Mouse (Mus musculus): Measurements from ENCODE around the gene Cpm. TPM values are rescaled to one million over a fixed set of nuclear protein-coding genes. Genes with fewer than 3 reads are reported as not detected.

The Cpm gene
- polyA plus RNA-seq, 1 experiment from 2014 or later: 3.7 TPM

DNA sequence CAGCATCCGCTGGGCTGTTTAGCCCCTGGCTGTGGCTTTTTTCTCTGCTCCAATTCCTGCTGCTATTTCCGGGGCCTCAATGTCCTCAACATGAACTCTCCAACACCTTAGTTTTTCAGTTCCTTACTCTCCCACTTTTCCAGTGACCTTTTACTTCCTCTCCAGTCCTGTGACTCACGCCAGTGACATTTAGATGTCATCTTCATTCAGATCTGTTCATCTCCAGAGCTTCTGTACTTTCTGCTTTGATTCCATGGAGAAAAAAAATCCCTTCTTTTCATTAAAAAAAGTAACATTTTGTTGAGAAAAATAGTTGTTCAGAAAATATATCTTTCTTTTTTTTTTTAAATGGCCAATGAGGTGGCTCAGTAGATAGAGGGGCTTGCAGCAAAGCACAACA, 5.1 kb upstream of the Cpm start:
- no peak overlapping the region for H3K27ac ChIP-seq (ENCODE audit: low read length)
- H3K36me3 ChIP-seq (ENCODE audit: control insufficient read depth, insufficient read depth): no peaks in the 10 kb centered on the region
- H3K9ac ChIP-seq (ENCODE audit: low read length): no peak overlapping the region
- H3K4me2 ChIP-seq (ENCODE audit: low read depth, low read length): no peak overlapping the region
- H3K9me3 ChIP-seq (replicated peaks; ENCODE audit: control insufficient read depth, low read length): no peaks in the 10 kb centered on the region
- peaks cover 19% of the 10 kb centered on the region for H3K27me3 ChIP-seq (ENCODE audit: control insufficient read depth, insufficient read depth, low read length)
- no peak for ATAC-seq (replicated peaks; ENCODE audit: extremely low read depth, insufficient read depth, low FRiP score)
- WGBS: 56% methylated on average over 3 of the region's 3 CpGs
- no peak overlapping the region for H3K4me3 ChIP-seq (ENCODE audit: low read length)
- 0 out of 2 replicates have a peak, but pooled peaks cover 5% of the 10 kb centered on the region for H3K4me1 ChIP-seq (ENCODE audit: control insufficient read depth, insufficient read depth, low read length)

DNA sequence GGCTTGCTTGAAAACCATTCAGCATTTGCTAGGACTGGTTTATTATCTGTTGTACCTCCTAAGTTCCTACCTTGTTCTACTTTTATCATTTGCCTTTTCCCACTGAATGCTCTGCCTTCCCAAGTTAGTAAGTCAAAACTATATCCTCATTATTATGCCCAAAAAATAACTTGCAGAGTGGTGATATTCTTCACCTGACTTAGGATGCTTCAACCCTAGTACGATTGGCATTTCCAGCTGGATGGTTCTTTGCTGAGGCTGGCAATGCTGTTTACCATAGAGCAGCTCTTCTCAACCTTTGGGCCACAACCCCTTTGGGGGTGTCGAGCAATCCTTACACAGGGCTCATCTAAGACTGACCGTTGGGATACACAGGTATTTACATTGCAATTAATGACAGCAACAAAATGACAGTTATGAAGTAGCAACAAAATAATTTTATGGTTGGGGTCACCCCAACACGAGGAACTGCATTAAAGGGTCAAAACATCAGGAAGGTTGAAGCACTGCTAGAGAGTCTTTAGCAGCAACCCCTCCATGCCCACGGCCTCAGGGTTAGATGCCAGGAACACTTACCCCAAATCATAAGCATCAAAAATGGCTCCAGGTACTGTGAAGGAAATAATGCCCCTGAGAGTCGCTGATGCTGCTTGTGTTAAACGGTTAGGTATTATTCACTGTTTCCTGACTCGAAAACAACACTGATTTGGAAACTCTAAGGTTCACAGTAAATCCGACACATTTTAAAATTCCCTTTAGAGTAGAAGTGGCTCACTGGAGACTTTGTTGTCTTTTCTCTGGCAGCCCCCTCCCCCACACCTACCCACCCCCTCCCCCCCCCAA, 4.4 kb upstream of the Cpm start:
- peaks cover 25% of the 10 kb centered on the region for H3K27me3 ChIP-seq (ENCODE audit: control insufficient read depth, insufficient read depth, low read length)
- no peak for ATAC-seq (replicated peaks; ENCODE audit: extremely low read depth, insufficient read depth, low FRiP score)
- no peak overlapping the region for H3K4me2 ChIP-seq (ENCODE audit: low read depth, low read length)
- 73% methylated on average over 9 of the region's 9 CpGs for WGBS
- no peaks in the 10 kb centered on the region for H3K36me3 ChIP-seq (ENCODE audit: control insufficient read depth, insufficient read depth)
- H3K9me3 ChIP-seq (replicated peaks; ENCODE audit: control insufficient read depth, low read length): no peaks in the 10 kb centered on the region
- H3K27ac ChIP-seq (ENCODE audit: low read length): no peak overlapping the region
- no peak overlapping the region for H3K4me3 ChIP-seq (ENCODE audit: low read length)
- peaks cover 9% of the 10 kb centered on the region for H3K4me1 ChIP-seq (ENCODE audit: control insufficient read depth, insufficient read depth, low read length)
- H3K9ac ChIP-seq (ENCODE audit: low read length): no peak overlapping the region

DNA sequence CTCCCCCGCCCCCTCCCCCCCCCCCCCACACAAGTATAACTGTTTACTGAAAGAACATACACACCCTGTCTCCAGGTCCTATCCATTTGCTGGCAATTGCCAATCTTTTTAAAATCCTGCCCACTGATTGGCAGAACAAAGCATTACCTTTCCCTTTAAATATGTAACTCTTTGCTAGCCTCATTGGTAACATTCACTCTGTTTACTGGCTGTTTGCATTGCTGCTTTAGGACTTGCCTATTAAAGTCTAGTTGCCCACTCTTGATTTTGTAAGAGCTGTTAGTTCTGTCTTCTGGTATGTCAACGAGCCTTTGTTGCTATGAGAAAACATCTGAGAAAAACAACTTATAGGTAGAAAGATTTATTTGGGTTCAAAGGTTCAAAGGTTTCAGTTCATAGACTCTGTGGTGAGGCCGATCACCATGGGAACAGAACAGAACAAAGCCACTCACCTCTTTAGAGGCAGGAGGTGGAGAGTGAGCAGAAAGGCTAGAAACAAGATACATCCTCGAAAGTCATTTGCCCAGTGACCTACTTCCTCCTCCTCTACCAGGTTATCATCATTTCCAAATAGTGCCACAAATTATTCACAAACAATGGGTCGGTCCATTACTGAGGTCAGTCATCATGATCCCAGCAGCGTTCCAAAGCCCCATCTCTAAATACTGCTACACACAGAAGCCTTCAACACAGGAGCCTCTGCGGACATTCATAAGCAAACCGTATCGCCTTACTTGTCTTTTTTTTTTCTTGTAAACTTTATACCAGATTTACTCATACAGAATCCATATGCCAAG, 3.6 kb upstream of the Cpm start:
- no peak for ATAC-seq (replicated peaks; ENCODE audit: extremely low read depth, insufficient read depth, low FRiP score)
- Histone ChIP-seq H3K9me3 (replicated peaks; ENCODE audit: control insufficient read depth, low read length) (no peaks in the 10 kb centered on the region), H3K27ac (ENCODE audit: low read length) (no peak overlapping the region), H3K4me3 (ENCODE audit: low read length) (no peak overlapping the region), H3K36me3 (ENCODE audit: control insufficient read depth, insufficient read depth) (no peaks in the 10 kb centered on the region), H3K4me2 (ENCODE audit: low read depth, low read length) (no peak overlapping the region), H3K9ac (ENCODE audit: low read length) (no peak overlapping the region), H3K27me3 (ENCODE audit: control insufficient read depth, insufficient read depth, low read length) (peaks cover 32% of the 10 kb centered on the region), H3K4me1 (ENCODE audit: control insufficient read depth, insufficient read depth, low read length) (peaks cover 9% of the 10 kb centered on the region)
- 78% methylated on average over 8 of the region's 9 CpGs for WGBS

DNA sequence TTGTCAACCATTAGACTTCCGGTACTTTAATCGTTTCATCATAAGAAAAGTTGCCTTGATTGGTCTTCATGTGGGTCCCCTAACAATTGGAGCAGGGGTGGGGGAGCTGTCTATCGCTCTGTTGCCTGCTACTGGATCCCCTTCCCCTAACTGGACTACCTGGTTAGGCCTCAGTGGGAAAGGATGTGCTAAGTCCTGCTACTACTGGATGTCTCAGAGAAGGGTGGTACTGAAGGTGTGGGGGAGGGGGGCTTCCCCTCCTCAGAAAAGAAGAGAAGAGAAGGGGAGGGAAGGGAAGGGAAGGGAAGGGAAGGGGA, 3.0 kb upstream of the Cpm start:
- Histone ChIP-seq H3K36me3 (ENCODE audit: control insufficient read depth, insufficient read depth) (no peaks in the 10 kb centered on the region), H3K9me3 (replicated peaks; ENCODE audit: control insufficient read depth, low read length) (no peaks in the 10 kb centered on the region), H3K4me3 (ENCODE audit: low read length) (no peak overlapping the region), H3K27me3 (ENCODE audit: control insufficient read depth, insufficient read depth, low read length) (peaks cover 33% of the 10 kb centered on the region), H3K4me1 (ENCODE audit: control insufficient read depth, insufficient read depth, low read length) (peaks cover 9% of the 10 kb centered on the region), H3K27ac (ENCODE audit: low read length) (no peak overlapping the region), H3K9ac (ENCODE audit: low read length) (no peak overlapping the region), H3K4me2 (ENCODE audit: low read depth, low read length) (no peak overlapping the region)
- ATAC-seq (replicated peaks; ENCODE audit: extremely low read depth, insufficient read depth, low FRiP score): no peak
- WGBS: 86% methylated on average over 3 of the region's 3 CpGs

DNA sequence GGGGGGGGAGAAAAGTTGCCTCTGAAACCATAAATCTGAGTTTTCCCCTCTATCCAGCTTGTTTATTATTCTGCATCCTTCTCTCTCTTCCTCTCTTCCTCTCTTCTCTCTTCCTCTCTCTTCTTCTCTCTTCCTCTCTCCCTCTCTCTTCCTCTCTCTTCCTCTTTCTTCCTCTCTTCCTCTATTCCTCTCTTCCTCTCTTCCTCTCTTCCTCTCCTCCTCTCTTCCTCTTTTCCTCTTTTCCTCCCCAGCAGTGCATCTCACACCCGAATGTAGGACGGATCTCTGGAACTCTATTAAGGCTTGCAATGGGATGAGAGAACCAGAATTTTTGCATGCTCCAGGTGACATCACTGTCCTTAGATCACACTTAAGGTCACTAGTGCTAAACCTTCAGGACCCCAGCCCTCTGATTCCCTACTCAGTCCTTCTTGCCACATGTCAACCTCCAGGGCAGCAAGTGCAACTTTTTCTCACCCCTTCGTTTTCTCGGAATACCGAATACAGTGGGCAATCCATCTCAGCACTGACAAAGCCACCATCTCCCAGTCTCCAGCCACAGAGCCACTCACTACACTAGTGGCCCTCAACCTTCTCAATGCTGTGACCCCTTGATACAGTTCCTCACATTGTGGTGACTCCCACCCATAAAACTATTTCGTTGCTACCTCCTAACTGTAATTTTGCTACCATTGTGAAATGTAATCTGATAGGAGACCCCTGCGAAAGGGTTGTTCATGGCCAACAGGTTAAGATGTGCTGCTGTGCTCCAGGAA, 2.3 kb upstream of the Cpm start:
- H3K9me3 ChIP-seq (replicated peaks; ENCODE audit: control insufficient read depth, low read length): no peaks in the 10 kb centered on the region
- H3K27ac ChIP-seq (ENCODE audit: low read length): no peak overlapping the region
- no peaks in the 10 kb centered on the region for H3K36me3 ChIP-seq (ENCODE audit: control insufficient read depth, insufficient read depth)
- no peak overlapping the region for H3K4me2 ChIP-seq (ENCODE audit: low read depth, low read length)
- peaks cover 40% of the 10 kb centered on the region for H3K27me3 ChIP-seq (ENCODE audit: control insufficient read depth, insufficient read depth, low read length)
- peaks cover 9% of the 10 kb centered on the region for H3K4me1 ChIP-seq (ENCODE audit: control insufficient read depth, insufficient read depth, low read length)
- no peak overlapping the region for H3K9ac ChIP-seq (ENCODE audit: low read length)
- no peak overlapping the region for H3K4me3 ChIP-seq (ENCODE audit: low read length)
- ATAC-seq (replicated peaks; ENCODE audit: extremely low read depth, insufficient read depth, low FRiP score): no peak
- 65% methylated on average over 7 of the region's 7 CpGs for WGBS

DNA sequence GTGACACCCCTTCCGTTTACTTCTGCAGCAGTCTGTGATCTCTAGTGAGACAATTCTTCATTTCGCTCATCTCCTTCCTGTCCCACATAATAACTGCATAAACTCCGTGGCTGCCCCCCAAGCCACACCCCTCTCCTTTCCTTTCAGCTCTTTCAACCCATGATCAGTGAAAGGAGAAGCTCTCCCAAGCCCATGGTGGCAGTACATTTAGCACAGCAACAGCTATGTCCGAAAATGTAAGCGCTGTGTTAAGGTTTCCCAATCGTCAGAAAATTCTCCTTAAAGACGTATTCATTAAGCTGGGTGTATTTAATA, 1.7 kb upstream of the Cpm start:
- Histone ChIP-seq H3K4me1 (ENCODE audit: control insufficient read depth, insufficient read depth, low read length) (peaks cover 9% of the 10 kb centered on the region), H3K9ac (ENCODE audit: low read length) (no peak overlapping the region), H3K4me3 (ENCODE audit: low read length) (no peak overlapping the region), H3K27me3 (ENCODE audit: control insufficient read depth, insufficient read depth, low read length) (peaks cover 41% of the 10 kb centered on the region), H3K36me3 (ENCODE audit: control insufficient read depth, insufficient read depth) (no peaks in the 10 kb centered on the region), H3K9me3 (replicated peaks; ENCODE audit: control insufficient read depth, low read length) (no peaks in the 10 kb centered on the region), H3K27ac (ENCODE audit: low read length) (no peak overlapping the region), H3K4me2 (ENCODE audit: low read depth, low read length) (no peak overlapping the region)
- ATAC-seq (replicated peaks; ENCODE audit: extremely low read depth, insufficient read depth, low FRiP score): no peak
- WGBS: 43% methylated on average over 7 of the region's 7 CpGs

DNA sequence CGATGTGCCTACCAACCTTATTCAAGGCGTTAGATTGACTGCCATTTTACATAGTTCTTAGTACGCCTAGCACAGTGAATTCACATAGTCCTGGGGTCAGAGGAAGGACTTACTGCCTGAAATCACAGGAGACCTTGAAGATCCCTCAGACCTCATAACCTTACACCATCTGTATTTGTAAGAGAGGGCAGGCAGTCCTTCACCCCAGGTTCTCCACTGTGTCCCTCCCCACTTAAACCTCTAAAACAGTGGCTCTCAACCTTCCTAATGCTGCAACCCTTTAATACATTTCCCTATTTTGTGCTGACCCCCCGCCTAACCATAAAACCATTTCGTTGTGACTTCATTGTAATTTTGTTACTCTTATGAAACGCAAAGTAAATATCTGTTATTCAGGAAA, 1.4 kb upstream of the Cpm start:
- no peak overlapping the region for H3K9ac ChIP-seq (ENCODE audit: low read length)
- peaks cover 41% of the 10 kb centered on the region for H3K27me3 ChIP-seq (ENCODE audit: control insufficient read depth, insufficient read depth, low read length)
- 44% methylated on average over 6 of the region's 6 CpGs for WGBS
- no peaks in the 10 kb centered on the region for H3K9me3 ChIP-seq (replicated peaks; ENCODE audit: control insufficient read depth, low read length)
- H3K27ac ChIP-seq (ENCODE audit: low read length): no peak overlapping the region
- H3K4me3 ChIP-seq (ENCODE audit: low read length): no peak overlapping the region
- peak overlapping the region; percentile 97; the same call in 1 of the 2 replicates for H3K4me2 ChIP-seq (ENCODE audit: low read depth, low read length)
- H3K4me1 ChIP-seq (ENCODE audit: control insufficient read depth, insufficient read depth, low read length): peaks cover 9% of the 10 kb centered on the region
- ATAC-seq (replicated peaks; ENCODE audit: extremely low read depth, insufficient read depth, low FRiP score): no peak
- no peaks in the 10 kb centered on the region for H3K36me3 ChIP-seq (ENCODE audit: control insufficient read depth, insufficient read depth)

DNA sequence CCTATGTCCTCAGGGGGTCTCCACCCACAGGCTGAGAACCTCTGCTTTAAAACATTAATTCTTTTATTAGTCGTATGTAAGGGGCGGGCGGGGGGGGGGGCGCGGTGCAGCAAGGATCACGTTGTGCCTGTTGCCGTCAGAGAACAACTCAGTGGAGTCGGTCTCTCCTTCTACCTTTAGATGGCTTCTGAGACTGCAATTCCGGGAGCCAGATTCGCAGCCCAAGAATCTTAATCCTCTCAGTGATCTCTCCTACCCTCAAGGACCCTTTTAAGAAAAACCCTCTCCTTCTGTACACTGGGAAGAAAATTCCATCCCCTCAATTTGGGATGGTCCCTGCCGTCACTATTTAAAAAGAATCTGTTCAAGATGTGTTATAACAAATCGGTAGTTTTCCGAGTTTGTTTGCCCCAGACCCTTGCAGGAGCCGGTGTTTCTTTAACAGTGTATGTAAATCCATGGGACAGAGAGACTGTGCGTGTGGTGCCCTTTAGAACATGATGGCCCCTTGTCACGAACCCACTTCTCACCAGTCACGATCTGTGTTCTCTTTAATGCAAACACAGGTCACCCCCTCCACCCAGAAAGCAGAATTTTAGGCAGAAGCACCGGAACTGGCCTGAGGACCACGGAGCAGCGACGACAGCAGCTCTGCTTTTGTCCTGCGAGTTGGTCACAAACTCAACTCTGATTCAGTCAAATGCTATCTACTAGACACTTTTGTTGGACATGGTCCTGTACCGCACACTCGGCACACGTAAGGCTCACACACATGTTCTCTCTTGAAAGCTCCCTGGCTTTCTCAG, 734 bp upstream of the Cpm start:
- Histone ChIP-seq H3K9me3 (replicated peaks; ENCODE audit: control insufficient read depth, low read length) (no peaks in the 10 kb centered on the region), H3K4me3 (ENCODE audit: low read length) (peak overlapping the region; percentile 71), H3K9ac (ENCODE audit: low read length) (peak overlapping the region; percentile 67), H3K4me1 (ENCODE audit: control insufficient read depth, insufficient read depth, low read length) (peaks cover 9% of the 10 kb centered on the region), H3K27ac (ENCODE audit: low read length) (no peak overlapping the region), H3K27me3 (ENCODE audit: control insufficient read depth, insufficient read depth, low read length) (peaks cover 41% of the 10 kb centered on the region), H3K36me3 (ENCODE audit: control insufficient read depth, insufficient read depth) (no peaks in the 10 kb centered on the region), H3K4me2 (ENCODE audit: low read depth, low read length) (peak overlapping the region; percentile 97)
- peak; percentile 54 for ATAC-seq (replicated peaks; ENCODE audit: extremely low read depth, insufficient read depth, low FRiP score)
- WGBS: 2% methylated on average over 25 of the region's 25 CpGs
